Mouse (Mus musculus) brain, adult 2 months (tissue): ENCODE data around the gene Fkbp5.

Source experiments
- DNase-seq: peaks from one replicate; pipeline ENCODE4 v3.0.0; 2011; ENCODE audit warnings: low read depth, low spot score

Fkbp5 gene

DNA sequence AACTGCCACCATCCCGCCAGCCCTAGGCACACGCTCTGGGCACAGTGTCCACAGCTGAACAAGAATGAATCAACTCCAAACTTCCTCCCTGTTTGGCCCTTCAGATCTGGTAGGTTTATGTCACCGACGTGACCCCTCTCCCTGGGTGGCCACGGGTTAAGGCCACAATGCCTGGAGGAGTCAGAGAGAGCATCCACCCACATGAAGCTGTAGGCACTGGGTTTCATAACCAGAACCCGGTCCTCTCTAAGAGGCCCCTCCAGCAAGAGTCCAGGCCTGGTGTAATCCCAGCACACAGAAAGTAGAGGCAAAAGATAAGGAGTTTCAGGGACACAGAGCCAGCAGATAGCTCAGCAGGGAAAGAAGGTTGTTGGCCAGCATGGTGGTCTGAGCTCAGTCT is 13.1 kb downstream of the Fkbp5 start:
- DNase-seq: no peak

DNA sequence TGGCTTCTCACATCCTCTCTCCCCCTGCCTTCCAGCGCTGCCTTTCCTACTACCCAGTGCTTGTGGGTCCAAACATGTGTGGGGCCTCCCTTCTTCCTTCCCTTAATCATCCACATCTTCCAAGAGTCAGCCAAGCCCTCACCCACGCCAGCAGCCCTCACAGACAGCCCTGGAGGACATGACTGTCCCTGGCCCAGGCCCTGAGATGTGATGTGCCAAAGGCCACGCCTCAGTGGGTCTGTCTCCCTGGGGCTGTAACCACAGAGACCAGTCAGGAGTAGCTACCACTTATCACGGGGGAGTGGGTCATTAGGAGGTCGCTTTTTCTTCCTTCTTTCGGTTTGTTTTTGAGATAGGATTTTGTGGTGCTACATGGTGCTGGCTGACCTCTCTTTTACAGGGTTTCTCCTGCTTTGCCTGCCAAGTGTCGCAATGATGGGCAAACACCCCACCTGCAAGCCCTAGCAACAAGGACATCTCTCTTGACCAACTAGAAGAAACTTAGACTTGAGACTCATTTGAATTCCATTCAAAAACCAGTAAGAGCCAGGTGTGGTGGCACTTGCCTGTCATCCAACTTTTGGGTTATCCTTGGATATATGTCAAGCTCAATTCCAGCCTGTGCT is 15.0 kb downstream of the Fkbp5 start:
- no peak for DNase-seq

DNA sequence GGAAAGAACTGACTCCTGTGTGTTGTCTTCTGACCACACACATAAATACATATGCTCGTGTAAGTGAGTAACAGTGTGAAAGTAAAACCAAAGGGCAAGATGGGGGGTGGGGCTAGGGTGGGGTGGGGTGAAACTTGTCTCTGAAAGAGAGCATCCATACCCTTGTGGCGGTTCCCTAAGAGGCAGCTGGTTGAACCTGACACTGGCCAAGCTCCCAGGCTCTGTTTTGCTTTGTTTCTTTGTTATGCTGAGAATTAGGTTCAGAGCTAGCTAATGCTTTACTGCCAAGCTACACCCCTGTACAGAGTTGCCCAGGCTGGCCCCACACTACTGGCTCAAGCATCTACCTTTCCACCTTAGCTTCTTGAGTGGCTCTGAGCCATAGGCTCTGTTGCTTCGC is 16.9 kb downstream of the Fkbp5 start:
- no peak for DNase-seq

DNA sequence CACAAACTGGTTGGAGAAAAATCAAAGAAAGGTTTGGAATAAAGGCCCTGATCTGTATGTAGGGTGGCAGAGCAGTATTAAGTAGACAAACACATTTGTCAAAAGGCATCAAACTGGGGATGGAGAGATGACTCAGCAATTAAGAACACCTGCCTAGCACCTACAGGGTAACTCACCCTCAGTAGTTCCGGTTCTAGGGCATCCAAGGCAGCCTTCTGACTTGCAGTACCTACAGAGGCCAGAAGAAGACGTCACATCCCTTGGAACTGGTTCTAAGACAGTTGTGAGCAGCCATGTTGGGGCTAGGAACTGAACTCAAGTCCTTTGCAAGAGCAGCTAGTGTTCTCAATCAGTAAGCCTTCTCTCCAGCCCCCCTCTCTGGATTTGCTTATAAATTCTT is 18.1 kb downstream of the Fkbp5 start:
- no peak for DNase-seq

DNA sequence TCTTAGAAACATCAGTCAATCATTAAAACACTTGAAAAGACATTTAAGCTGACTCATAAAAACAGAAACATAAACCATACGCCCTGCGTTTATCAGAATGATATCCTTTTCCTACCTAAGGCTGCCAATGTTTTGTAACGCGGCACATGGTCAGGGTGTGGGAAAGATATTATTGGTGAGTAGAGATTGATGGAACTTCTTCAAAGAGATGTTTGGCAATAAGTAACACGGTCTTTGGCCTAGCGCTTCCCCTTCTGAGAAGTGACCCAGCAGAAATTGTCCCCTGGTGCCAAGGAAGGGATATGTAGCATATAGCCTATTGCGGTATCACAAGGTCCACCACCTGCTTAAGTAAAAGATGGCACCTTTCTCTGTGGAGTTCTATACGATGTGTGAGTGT is 21.5 kb downstream of the Fkbp5 start:
- no peak for DNase-seq

DNA sequence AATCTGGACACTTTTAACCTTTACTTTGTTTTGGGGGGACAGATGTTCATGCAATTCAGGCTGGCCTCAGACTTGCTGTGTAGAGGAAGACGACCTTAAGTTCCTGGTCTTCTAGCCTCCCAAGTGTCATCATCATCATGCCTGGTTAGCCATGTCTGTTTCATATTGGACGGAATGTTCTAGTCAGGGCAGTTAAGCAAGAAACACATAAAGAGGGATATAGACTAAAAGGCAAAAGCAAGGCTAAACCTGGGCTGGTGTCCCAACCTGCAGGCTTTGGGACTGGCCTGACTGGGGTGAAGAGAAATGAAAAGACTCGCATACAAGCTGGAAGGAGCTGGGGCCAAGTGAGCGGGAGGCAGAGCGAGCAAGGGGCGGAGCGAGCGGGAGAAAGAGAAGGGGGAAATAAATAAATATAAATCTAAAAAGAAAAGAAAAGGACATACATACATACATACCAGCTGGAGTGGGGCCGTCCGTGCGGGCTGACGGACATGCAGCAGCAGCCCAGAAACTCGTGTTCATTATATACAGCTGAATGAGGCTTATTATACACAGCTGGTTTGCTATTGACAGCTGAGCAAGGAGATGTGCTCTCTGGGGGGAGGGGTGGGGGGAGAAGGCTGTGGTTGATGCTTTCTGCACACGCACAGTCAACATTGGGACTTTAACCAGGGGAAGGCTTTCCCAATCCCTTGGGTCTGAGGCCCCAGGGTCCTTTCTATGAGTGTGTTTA is 26.1 kb downstream of the Fkbp5 start:
- DNase-seq: no peak

DNA sequence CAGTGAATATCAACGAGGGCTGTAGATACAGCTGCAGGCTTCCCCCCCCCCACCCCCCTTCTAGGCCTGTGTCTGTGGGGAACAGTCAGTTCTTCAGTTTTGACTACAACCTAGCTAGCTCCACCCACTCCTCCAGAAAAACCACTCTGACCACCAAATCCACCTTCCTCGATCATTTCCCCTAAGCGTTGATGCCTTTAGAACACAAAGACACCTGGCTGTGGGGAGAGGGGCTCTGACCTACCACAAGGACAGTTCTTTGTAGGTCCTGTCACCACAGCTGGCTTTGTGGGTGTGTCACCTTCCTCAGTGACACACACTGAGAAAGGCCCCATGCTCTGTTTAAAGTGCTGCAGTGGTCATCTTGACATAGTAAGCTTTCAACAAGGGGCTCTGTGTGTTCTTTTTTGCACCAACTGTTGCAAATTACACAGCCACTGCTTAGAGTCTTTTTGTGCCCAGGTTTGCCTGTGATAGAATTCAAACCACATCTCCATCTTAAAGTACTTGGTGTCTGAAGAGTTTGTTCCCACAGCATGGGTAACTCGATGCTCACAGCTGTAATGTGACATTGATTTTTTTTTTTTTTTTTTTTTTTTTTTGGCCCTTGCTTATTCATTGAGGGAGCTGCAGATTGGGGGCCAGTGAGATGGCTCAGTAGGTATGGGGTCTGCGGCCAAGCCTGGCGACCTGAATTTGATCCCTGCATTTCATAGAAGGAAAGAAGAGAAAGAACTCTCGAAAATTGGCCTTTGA is 28.9 kb downstream of the Fkbp5 start:
- DNase-seq: no peak

DNA sequence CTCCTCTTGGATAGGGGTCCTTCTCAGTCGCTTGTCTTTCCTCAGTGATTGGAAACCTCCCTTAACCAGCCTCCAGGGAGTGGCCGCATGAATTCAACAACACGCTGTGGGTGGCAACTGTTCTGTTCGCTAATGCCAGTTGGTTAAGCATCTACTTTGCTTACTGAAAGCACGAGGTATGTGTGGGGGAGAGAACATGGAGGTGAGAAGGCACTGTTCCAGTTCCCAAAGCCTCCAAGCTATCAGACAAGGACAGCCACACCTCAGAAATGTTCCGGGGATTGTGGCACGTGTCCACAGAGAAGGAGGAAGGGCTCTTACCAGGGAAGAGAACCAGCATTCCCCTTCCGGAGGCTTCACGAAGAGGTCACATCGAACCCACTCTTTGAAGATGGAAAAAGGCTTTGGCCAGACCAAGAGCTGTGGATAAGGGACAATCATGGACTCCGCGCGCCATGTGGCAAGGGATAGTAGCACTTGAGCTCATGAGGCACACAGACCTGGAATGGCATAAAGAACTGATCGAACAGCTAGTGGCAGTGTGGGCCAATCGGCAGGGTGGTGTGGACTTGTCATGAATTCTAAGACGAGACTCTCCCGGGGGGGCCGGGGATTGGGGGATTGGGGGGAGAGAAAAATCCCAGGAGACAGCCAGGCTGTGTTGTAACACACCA is 29.6 kb downstream of the Fkbp5 start:
- DNase-seq: peak; percentile 33

DNA sequence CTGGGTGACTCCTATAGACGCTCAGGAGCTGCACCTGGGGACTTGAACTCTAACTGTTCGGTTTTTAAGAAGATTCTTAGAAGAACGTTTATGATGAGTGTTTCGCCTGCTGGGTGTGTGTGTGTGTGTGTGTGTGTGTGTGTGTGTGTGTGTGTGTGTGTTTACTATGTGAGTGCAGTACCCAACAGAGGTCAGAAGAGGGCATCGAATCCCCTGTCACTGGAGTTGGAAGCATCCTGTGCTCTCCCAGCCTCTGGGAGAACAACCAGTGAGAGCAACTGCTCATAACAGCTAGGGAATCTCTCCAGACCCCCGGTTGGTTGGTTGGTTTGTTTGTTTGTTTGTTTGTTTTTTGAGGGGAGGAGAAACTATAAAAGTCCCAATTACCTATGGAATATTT is 30.6 kb downstream of the Fkbp5 start:
- DNase-seq: peak; percentile 31

DNA sequence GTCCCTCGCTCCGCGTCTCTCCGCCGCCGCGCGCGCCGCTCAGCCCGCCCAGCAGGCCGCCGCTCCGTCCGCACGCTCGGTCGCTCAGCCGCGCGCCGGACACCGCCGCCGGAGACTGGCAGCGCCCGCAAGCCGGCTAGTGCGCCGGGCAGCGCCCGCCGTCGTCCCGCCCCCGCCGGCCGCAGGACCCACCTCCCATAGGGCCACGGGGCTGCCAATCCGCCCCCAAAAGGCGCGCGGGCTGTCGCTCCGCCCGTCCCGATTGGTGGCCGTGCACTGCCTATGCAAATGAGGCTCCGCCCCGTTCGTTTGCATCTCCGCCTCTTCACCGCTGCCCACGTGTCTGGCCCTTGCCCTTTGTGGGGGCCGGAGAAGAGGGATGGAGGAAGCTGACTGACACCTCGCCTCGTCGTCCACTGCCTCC is 31.3 kb downstream of the Fkbp5 start:
- DNase-seq: peak; percentile 98

DNA sequence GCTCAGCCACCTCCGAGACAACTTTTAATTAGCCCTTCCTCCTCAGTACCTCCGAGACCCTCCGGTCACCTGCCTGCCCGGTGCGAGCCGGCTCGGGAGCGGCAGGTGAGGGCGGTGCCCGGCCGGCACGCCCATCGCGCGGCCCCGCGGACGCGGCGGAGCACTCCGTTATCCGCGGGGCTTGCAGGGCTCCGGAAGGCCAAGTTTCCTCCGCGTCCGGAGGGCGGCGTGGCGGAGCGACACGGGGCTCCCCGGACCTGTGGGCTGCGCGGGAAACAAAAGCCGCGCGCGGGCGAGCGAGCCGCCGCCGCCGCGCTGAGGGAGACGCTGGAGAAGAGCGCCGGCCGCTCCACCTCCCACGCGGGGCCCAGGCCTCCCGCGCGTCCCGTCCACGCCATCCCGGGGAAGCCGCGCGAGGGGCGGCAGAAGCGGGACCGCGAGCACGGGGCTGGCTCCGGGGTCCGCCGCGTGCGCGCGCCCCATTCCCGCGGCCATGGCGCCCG is 31.8 kb downstream of the Fkbp5 start:
- DNase-seq: peak; percentile 59

DNA sequence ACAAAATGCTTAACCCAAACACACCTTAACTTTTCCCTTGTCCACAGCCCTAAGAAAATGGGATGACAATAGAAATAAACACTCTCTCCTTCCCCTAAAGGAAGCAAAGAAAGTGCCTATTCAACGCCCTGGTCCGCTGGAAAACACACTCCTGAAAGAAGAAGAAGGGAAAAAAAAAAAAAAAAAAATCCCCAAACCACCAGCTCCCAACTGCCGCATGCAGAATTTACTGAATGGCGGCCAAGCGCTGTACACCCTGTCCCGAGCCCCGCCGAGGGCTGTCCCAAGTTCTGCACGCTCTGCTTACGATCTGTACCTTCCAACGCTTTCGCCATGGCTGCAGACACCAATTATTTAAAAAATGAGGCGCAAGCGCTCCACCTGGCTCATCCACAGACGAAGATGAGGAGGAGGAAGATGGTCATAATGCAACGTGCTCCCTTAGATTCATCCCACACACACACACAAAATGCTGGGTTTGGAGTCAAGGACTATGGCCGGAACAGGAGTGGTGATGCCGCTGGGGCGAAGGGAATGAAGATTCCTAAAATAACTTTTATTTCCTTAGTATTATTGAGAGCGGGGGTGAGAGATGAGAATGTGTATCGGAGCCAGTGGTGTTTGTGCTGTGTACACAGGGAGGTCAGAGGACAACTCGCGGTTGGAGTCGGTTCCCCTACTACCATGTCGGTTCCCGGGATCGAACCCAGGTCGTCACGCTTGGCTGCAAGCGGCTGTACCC is 32.5 kb downstream of the Fkbp5 start:
- DNase-seq: peak; percentile 37

DNA sequence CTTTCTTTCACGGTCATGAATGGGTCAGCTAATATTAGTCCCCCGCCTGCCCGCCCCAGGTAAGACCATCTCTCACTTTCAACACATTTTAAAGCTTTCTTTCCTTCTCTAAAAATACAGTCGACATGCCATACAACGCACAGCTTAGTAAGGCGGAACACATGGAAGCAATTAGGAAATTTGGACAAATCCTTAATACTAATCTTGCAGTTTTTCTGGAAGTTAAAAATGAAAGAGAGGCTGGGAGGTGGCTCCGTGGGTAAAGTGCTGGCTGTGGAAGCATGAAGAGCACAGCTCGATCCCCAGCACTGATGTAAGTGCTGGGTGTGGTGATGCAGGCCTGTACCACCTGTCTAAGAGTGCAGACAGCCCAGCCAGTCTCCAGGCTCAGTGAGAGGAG is 39.9 kb downstream of the Fkbp5 start:
- no peak for DNase-seq

DNA sequence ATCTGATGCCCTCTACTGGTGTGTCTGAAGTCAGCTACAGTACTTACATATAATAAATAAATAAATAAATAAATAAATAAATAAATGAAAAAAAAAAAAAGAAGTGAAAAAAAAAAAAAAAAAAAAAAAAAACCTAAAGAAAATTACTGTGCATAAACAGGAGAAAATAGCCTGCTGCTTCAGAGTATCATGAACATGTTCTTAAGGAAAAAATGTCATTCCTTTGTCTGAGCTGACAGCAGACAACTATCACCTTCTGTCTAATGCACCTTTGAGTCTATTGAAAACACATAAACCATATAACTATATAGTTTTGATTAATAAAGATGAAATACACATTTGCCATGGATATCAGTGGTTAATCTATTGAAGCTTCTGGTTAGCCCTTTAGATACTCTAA is 40.9 kb downstream of the Fkbp5 start:
- no peak for DNase-seq

DNA sequence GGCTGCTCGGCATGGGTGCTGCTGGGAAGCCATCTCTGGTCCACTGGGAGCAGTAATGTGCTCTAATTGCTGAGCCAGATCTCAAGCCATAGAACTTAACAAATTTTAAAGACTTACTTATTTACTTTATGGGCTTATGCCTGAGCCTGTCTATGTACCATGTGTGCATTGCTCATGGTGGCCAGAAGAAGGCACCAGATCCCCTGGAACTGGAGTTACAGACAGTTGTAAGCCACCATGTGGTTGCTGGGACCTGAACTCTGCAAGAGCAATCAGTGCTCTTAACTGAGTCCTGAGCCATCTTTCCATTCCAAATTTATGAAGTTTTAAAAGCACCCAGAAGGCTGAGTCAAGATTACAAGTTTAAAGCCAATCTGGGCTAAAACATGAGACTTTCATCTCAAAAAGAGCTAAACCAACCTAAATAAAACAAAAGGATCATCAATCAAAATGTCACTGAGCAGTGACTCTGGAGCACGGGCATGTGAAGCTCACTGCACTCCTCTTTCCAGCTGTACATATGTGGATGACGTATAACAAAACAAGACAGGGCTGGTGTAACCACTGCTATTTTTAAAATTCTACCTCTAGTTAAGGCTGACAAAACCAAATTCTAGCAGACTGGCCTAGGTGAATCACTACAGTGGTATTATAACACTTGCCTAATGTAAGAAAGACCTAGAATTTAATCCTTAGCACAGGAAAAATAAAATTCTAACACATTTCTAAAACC is 41.6 kb downstream of the Fkbp5 start:
- no peak for DNase-seq

DNA sequence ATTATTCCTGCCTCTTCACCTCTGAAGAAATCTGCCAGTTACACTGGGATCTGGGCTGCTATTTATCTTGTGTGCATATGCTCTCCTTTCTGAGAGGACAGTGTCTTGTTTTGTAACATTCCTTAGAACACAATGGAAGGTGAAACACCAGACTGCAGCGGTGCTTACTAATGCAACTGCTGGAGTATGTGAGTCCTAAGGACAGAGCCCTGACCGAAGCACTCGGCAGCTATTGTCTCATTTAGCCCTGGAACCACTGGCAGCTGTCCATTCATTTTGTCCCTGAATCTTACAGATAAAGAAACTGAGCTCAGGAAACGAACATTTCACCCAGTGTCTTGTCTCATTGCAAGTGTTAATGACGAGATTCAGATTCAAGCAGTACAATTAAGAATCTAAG is 44.6 kb downstream of the Fkbp5 start:
- DNase-seq: no peak

DNA sequence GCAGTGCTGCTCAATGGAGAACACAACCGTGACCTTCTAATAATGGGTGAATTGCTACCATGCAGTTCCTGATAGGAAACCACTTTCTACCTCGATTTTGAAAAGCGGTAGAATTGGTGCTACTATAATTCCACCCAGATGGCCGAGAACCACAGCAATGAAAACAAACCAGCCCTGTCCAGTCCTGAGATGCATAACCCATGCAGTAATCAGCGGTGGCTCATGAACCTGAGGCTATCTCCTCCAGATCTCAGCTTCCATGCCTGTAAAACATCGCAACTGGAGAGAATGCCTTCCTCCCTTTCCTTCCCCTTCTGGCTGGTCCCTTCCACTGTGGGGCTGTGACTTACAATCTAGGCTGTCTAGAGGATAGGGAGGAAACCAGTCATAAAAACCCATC is 46.5 kb downstream of the Fkbp5 start:
- no peak for DNase-seq

DNA sequence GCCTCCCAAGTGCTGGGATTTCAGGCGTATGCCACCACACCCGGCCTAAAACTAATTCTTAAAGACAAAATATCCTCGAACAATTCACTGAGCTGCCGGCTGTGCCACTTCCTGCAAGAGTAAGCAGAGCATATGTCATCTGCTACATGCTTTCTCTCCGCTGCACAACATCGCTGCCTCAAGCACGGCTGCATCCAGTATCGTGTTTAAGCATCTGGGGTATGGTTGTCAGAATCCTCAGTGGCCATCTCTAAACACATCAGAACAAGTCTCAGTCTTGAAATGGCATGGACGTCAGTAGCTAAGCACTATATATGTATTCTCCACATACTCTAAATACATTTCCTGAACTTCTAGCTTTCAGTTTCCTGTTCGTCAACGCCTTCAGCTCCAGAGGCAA is 49.6 kb downstream of the Fkbp5 start:
- peak; percentile 19 for DNase-seq

DNA sequence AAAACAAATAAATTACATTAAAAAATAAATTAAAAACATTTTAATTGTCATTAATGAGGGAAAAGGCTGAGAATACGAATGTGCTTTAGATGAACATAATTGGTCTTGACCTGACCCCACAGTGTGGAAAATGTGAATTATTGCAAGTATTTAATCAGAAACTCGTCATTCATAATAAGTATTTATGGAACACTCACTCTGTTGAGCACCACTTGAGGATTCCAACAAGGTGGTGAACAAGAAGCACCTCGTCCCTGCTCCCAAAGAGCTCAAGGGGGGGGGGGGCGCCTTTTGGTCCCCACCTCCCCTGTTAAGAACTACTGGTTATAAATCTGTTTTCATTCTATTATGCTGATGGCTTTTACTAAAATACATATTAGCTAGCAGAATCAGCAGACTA is 51.4 kb downstream of the Fkbp5 start:
- no peak for DNase-seq

DNA sequence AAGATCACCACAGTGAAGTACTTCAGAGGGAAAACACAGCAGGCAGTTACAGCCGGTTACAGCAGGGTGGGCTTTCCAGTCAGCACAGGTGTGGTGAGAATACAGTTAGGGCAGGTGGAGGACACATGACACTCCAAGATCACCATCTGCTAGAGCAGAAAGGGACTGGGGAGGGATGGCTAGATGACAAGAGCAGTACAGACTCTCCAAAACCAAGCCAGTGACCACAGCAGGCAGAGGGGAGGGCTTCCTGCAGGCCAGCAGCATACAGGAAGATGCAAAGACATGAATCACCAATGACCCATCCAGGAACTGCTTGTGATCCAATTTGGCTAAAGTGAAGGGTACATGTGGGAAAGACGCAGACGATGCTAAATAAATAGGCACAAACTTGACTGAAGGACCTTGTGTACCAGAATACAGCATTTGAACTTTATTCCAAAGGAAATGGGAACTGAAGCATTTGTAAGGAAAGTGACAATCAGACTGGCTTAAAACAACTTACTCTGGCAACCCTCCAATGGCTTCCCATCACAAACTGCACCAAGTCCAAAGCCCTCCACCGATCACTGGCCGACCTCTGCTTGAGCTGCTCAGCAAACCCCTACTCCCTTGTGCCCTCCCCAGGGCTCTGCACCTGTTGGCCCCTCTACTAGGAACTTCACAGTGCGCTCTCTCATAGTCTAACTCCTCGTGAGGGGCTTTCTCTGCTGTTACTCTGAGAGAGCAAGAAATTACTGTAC is 53.5 kb downstream of the Fkbp5 start:
- no peak for DNase-seq
